Mouse (Mus musculus) liver, embryonic 13.5 days (tissue): ENCODE results near the gene Hbb-bh1. TPM values are rescaled to one million over a fixed set of nuclear protein-coding genes. Genes with fewer than 3 reads are reported as not detected.
"Not testable (repeated sequence)": the region's sequence is repeated elsewhere in the genome, so short reads cannot be mapped to it uniquely, and the experiment has no call there.

ENCODE experiments used
- ATAC-seq: fragments of 200-750 bp; cut with Nextera tagmentation; 2 replicates; pipeline ENCODE4 v1.8.0; 2017; ENCODE audit warnings: low read depth, mild to moderate bottlenecking, moderate number of reproducible peaks, moderate library complexity
- DNase-seq: peaks from one replicate; pipeline ENCODE4 v3.0.0; 2022
- H3K27ac ChIP-seq: fragments of 300-500 bp; sonication (generic); 2 replicates; pipeline ENCODE4 v1.5.1; 2015; ENCODE audit warnings: moderate library complexity, mild to moderate bottlenecking, inconsistent platforms
- H3K27me3 ChIP-seq: fragments of 300-500 bp; sonication (generic); 2 replicates; pipeline ENCODE4 v1.6.1; 2015; ENCODE audit warnings: mild to moderate bottlenecking, inconsistent platforms
- H3K36me3 ChIP-seq: fragments of 300-500 bp; sonication (generic); 2 replicates; pipeline ENCODE4 v1.6.1; 2015; ENCODE audit warnings: mild to moderate bottlenecking, inconsistent platforms
- H3K4me1 ChIP-seq: fragments of 300-500 bp; sonication (generic); replicated peaks from 2 replicates; pipeline ENCODE4 v1.6.1; 2015; ENCODE audit warnings: inconsistent platforms
- H3K4me2 ChIP-seq: fragments of 300-500 bp; sonication (generic); 2 replicates; pipeline ENCODE4 v1.6.1; 2015; ENCODE audit warnings: inconsistent platforms, mild to moderate bottlenecking, moderate library complexity
- H3K4me3 ChIP-seq: fragments of 300-500 bp; sonication (generic); replicated peaks from 2 replicates; pipeline ENCODE4 v1.5.1; 2015; ENCODE audit warnings: mild to moderate bottlenecking, inconsistent platforms
- H3K9ac ChIP-seq: fragments of 300-500 bp; sonication (generic); 2 replicates; pipeline ENCODE4 v1.6.1; 2015; ENCODE audit warnings: mild to moderate bottlenecking, inconsistent platforms
- H3K9me3 ChIP-seq: fragments of 300-500 bp; sonication (generic); replicated peaks from 2 replicates; pipeline ENCODE4 v1.6.1; 2016; ENCODE audit warnings: inconsistent platforms
- WGBS: fragments of 180-500 bp; shearing (Covaris S2); methylation state at CpG from one replicate; pipeline ENCODE4 v1.1.7; 2015; ENCODE audit not compliant: insufficient replicate concordance; 5-methylcytosine and 5-hydroxymethylcytosine counted together
- polyA plus RNA-seq: library from polyadenylated mRNA; unstranded; fragments of >200 nt; fragmentation: Nextera tagmentation; extraction: Ambion mirVana; gene quantifications from 2 replicates; pipeline ENCODE4 v1.2.1, GENCODE M21; 2015

The Hbb-bh1 gene
- polyA plus RNA-seq, 1 experiment from 2014 or later = 436 TPM

DNA sequence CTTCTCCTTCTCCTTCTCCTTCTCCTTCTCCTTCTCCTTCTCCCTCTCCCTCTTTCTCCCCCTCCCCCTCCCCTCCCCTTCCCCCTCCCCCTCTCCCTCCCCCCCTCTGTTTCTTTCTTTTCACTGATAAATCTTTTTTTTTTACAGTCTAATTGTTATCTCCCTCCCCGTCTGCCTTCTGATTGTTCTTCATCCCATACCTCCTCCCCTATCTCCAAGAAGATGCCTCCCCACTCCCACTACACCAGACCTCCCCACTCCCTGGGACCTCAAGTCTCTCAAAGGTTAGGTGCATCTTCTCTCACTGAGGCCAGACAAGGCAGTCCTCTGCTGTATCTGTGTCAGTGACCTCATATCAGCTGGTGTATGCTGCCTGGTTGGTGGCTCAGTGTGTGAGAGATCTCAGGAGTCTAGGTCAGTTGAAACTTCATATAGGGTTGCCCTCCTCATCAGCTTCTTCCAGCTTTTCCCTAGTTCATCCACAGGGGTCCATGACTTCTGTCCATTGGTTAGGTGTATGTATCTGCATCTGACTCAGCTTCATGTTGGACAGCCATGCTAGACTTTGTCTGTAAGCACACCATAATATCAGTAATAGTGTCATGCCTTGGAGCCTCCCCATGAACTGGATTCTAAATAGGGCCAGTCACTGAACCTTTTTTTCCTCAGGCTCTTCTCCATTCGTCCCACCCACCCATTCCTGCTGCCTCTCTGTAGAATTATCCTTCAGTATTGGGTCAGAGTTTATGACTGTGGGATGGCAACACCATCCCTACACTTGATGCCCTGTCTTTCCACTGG is 1.8 kb upstream of the Hbb-bh1 start:
- H3K9ac ChIP-seq = peak overlapping the region; percentile 45
- H3K27ac ChIP-seq = peak overlapping the region; percentile 84
- H3K4me2 ChIP-seq = peak overlapping the region; percentile 27

DNA sequence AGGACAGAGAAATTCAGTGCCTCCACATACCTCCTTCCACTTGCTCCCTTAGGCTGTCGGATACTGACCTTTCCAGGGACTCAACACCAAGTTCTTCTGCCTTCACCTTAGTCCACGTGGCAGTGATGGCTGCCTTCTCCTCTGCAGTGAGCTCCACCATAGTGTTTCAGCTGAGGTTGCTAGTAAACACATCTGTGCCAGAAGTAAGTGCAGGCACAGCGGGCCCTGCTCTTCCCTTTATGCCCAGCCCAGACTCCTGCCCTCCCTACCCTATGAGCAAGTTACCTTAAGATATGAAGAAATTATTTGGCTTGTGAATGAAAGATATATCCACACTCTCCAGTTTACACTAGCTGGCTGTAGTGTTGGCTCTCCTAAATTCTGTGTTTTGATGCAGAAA is 2.7 kb downstream of the Hbb-bh1 start, which contains the start of gene Hbb-bh2:
Gene Hbb-bh2 (minus strand): TSS at position 253 of the 400 bp plus-strand sequence.
- Histone ChIP-seq H3K4me3 (no peak within 1 kb of the TSS), H3K9me3 (no peaks in the 10 kb centered on the region), H3K4me1 (peaks cover 49% of the 10 kb centered on the region), H3K4me2 (no peak within 1 kb of the TSS), H3K27ac (peak within 1 kb of the TSS; percentile 79), H3K27me3 (no peaks in the 10 kb centered on the region), H3K9ac (peak within 1 kb of the TSS; percentile 49), H3K36me3 (no peaks in the 10 kb centered on the region)
- 69% methylated on average over 3 of the region's 3 CpGs for WGBS
- DNase-seq (no peak), ATAC-seq (peak; percentile 21; the same call in 1 of the 2 replicates)

More for the DNA sequence above, 1.8 kb upstream of the Hbb-bh1 start:
- peak; percentile 84 for ATAC-seq
- Histone ChIP-seq H3K4me1 (peaks cover 67% of the 10 kb centered on the region), H3K27me3 (no peaks in the 10 kb centered on the region), H3K36me3 (no peaks in the 10 kb centered on the region), H3K9me3 (no peaks in the 10 kb centered on the region), H3K4me3 (no peak overlapping the region)
- DNase-seq = peak; percentile 52
- WGBS = 29% methylated on average over 2 of the region's 2 CpGs

DNA sequence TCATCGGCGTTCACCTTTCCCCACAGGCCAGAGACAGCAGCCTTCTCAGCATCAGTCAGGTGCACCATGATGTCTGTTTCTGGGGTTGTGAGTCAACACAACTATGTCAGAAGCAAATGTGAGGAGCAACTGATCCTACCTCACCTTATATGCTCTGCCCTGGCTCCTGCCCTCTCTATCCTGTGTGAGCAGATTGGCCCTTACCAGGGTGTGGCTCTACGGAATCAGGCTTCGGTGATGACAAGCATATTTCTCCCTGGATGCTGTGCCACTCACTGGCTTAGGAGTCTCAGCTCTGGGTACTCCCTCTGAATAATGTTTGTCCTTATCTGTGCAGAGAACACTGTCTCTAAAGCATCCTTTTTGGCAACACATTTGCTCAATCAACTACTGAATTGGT is 15.2 kb downstream of the Hbb-bh1 start, which contains the start of gene Hbb-bs:
Gene Hbb-bs (minus strand): TSS at position 289 of the 400 bp plus-strand sequence.
- Histone ChIP-seq H3K4me3 (peak within 1 kb of the TSS; percentile 55), H3K27me3 (no peaks in the 10 kb centered on the region)

DNA sequence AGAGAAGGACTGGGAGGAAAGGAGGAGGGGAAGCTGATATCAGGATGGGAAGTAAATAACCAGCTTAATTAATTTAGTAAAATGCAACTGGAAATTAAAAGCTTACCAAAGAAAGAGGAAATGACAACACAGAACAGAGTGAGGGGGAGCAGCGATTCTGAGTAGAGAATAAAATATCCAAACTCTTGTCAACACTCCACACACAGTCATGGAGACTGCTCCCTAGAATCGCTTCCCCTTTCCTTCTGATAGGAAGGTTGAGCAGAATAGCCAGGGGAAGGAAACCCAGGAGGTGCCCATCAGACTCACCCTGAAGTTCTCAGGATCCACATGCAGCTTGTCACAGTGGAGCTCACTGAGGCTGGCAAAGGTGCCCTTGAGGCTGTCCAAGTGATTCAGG is 15.8 kb downstream of the Hbb-bh1 start:
- not testable (repeated sequence) for H3K36me3 ChIP-seq, H3K27ac ChIP-seq, ATAC-seq, H3K9me3 ChIP-seq, DNase-seq, H3K9ac ChIP-seq, H3K27me3 ChIP-seq, H3K4me3 ChIP-seq, H3K4me2 ChIP-seq
- WGBS = no CpG with 5 or more reads among the region's 2 CpGs
- H3K4me1 ChIP-seq = peaks cover 41% of the 10 kb centered on the region

More for the DNA sequence above, 15.2 kb downstream of the Hbb-bh1 start, which contains the start of gene Hbb-bs:
- no peaks in the 10 kb centered on the region for H3K9me3 ChIP-seq
- H3K27ac ChIP-seq = peak within 1 kb of the TSS; percentile 97
- H3K36me3 ChIP-seq = no peaks in the 10 kb centered on the region
- H3K9ac ChIP-seq = peak within 1 kb of the TSS; percentile 74
- peaks cover 37% of the 10 kb centered on the region for H3K4me1 ChIP-seq
- H3K4me2 ChIP-seq = peak within 1 kb of the TSS; percentile 47
- DNase-seq (no peak), ATAC-seq (peak; percentile 87)
- WGBS = 38% methylated on average over 4 of the region's 4 CpGs

DNA sequence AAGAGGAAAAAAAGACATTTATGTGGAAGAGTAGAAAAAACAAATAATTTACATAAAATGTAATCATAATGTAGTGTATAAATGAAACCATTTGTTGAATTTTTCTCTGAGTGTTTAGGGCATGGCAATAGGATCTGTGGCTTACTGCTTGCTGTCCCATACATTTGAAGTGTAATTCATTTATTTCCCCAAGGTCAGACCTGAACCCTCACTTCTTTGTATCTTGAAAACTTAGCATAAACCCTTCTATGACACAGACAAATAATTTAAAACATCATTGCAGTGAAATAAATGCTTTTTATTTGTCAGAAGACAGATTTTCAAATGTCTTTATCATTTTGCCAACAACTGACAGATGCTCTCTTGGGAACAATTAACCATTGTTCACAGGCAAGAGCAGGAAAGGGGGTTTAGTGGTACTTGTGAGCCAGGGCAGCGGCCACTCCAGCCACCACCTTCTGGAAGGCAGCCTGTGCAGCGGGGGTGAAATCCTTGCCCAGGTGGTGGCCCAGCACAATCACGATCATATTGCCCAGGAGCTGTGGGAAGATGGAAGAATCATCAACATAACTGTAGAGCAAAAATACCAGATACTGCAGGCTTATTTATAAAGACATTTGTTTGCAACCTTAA is 16.6 kb downstream of the Hbb-bh1 start:
- Histone ChIP-seq H3K27ac (peak overlapping the region; percentile 96), H3K4me3 (peak overlapping the region; percentile 55), H3K4me2 (peak overlapping the region; percentile 48), H3K27me3 (no peaks in the 10 kb centered on the region), H3K4me1 (peaks cover 44% of the 10 kb centered on the region), H3K36me3 (no peaks in the 10 kb centered on the region), H3K9me3 (no peaks in the 10 kb centered on the region), H3K9ac (peak overlapping the region; percentile 72)
- ATAC-seq (peak; percentile 67), DNase-seq (no peak)
- WGBS = 60% methylated on average over 3 of the region's 3 CpGs

DNA sequence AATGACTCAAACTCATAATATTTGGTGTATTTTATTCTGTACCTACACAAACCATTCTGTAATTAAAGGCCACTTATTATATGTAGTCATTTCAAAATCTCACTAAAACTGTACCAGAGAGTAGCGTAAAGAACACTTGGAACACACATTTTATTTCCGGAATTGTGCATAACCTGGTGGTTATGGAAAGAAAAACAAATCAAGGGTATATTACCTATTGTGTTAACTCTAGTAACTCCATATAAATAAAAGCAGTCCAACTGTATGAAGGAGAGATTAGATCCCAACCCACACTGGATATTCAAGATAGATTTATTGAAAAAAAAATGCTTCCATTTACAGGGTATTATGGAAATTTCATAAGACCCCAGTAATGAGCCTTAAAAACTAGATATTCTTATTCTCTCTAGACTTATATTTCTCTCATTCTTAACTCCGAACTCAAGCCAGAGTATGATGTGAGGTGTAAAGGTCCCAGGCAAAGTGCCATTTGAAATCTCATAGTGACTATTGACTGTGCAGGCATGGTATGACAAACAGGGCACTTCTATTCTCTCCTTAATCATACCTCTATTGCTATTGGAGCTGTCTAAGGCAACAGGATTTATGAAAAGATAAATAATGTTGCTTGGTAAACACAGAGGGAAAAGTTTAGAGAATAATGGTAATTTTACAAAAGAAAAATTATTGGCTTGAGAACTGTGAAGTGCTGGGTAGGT is 17.3 kb downstream of the Hbb-bh1 start:
- H3K4me3 ChIP-seq = peak overlapping the region; percentile 43
- H3K4me2 ChIP-seq = no peak overlapping the region
- no peak for DNase-seq
- H3K27me3 ChIP-seq = no peaks in the 10 kb centered on the region
- peaks cover 41% of the 10 kb centered on the region for H3K4me1 ChIP-seq
- peak overlapping the region; percentile 98 for H3K27ac ChIP-seq
- WGBS = 61% methylated on average over 3 of the region's 3 CpGs
- no peaks in the 10 kb centered on the region for H3K9me3 ChIP-seq
- peak; percentile 82 for ATAC-seq
- no peaks in the 10 kb centered on the region for H3K36me3 ChIP-seq
- H3K9ac ChIP-seq = peak overlapping the region; percentile 29; the same call in 1 of the 2 replicates

DNA sequence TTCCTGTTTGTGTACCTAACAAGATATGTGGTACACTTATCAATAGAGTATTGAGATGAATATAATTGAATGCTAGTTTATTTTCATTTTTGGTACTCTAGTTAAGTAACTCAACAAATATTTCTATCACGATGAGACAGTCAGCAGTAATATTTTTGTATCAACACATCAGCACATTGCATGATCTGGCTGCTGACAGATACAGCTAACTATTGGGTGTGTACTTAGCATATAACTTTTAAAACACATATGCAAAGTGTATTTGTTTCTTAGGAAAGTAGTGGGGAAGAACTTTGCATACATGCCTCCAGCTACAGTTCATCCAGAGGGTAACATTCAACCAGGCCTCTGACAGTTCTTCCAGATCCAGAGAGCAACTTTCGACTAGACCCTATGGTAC is 18.4 kb downstream of the Hbb-bh1 start:
- Histone ChIP-seq H3K27me3 (no peaks in the 10 kb centered on the region), H3K27ac (peak overlapping the region; percentile 98), H3K4me1 (peaks cover 32% of the 10 kb centered on the region), H3K4me3 (peak overlapping the region; percentile 43), H3K9me3 (no peaks in the 10 kb centered on the region), H3K36me3 (no peaks in the 10 kb centered on the region), H3K4me2 (peak overlapping the region; percentile 64), H3K9ac (peak overlapping the region; percentile 73)
- no peak for DNase-seq
- ATAC-seq = no peak
- 47% methylated on average over 2 of the region's 2 CpGs for WGBS

DNA sequence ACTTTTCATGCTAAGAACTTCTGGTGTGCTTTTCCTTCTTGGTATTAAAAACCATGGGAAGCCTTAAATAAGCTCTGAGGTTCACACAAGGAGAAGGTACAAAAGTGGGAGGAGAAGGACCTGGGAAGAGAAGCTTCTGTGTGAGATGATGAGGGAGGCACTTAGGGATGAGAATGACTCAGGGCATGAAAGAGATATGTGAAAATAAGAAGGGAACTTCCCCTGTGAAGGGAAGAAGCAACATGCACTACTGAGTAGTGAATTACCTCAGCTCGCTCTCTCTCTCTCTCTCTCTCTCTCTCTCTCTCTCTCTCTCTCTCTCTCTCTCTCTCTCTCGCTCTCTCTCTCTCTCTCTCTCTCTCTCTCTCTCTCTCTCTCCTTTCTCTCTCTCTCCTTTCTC is 27.9 kb downstream of the Hbb-bh1 start:
- not testable (repeated sequence) for ATAC-seq, DNase-seq, H3K9me3 ChIP-seq, H3K36me3 ChIP-seq, H3K27me3 ChIP-seq
- 57% methylated on average over 1 of the region's 2 CpGs for WGBS
- H3K4me3 ChIP-seq = peak overlapping the region; percentile 45
- H3K4me2 ChIP-seq = peak overlapping the region; percentile 69
- H3K27ac ChIP-seq = peak overlapping the region; percentile 97
- H3K4me1 ChIP-seq = peaks cover 13% of the 10 kb centered on the region
- H3K9ac ChIP-seq = peak overlapping the region; percentile 71

DNA sequence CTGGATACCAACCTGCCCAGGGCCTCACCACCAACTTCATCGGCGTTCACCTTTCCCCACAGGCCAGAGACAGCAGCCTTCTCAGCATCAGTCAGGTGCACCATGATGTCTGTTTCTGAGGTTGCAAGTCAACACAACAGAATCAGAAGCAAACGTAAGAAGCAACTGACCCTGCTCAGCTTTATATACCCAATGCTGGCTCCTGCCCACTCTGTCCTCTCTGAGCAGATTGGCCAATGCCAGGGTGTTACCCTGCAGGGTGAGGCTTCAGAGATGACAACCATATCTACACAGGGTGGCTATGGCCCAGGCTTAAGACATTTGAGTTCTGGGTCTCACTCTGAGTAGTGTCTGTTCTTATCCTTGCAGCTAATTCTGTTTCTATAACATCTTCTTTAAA is 29.2 kb downstream of the Hbb-bh1 start, which contains the start of gene Hbb-bt:
Gene Hbb-bt (minus strand): TSS at position 231 of the 400 bp plus-strand sequence.
- no peak for DNase-seq
- Histone ChIP-seq H3K4me3 (peak within 1 kb of the TSS; percentile 60), H3K36me3 (no peaks in the 10 kb centered on the region), H3K27me3 (no peaks in the 10 kb centered on the region), H3K9me3 (no peaks in the 10 kb centered on the region), H3K4me2 (peak within 1 kb of the TSS; percentile 69), H3K4me1 (peaks cover 26% of the 10 kb centered on the region), H3K27ac (peak within 1 kb of the TSS; percentile 97), H3K9ac (peak within 1 kb of the TSS; percentile 77)
- peak; percentile 83 for ATAC-seq
- 42% methylated on average over 3 of the region's 3 CpGs for WGBS

DNA sequence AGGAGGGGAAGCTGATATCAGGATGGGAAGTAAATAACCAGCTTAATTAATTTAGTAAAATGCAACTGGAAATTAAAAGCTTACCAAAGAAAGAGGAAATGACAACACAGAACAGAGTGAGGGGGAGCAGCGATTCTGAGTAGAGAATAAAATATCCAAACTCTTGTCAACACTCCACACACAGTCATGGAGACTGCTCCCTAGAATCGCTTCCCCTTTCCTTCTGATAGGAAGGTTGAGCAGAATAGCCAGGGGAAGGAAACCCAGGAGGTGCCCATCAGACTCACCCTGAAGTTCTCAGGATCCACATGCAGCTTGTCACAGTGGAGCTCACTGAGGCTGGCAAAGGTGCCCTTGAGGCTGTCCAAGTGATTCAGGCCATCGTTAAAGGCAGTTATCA is 29.8 kb downstream of the Hbb-bh1 start:
- ATAC-seq, H3K9ac ChIP-seq, DNase-seq, H3K9me3 ChIP-seq, H3K27me3 ChIP-seq, H3K36me3 ChIP-seq: not testable (repeated sequence)
- WGBS = no CpG with 5 or more reads among the region's 3 CpGs
- H3K27ac ChIP-seq = peak overlapping the region; percentile 96
- peak overlapping the region; percentile 60 for H3K4me3 ChIP-seq
- H3K4me1 ChIP-seq = peaks cover 29% of the 10 kb centered on the region
- peak overlapping the region; percentile 43; the same call in 1 of the 2 replicates for H3K4me2 ChIP-seq

DNA sequence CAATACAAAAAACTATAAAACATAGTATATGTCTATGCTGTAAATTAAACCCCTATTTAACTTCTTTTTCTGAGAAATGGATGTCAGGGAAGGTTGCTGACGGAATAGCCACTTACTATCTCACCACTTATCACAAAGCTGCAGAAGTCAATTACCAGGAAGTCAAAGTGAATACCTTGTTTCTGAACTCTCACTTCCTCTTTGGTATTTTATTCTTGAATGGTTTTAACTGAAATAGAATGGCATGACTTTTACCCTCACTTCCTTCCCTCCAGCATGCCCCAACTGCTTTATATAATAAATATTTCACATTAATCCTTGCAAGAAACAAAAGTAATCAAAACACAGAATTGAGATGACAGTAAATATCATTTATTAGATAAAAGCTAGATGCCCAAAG is 30.8 kb downstream of the Hbb-bh1 start:
- 4% methylated on average over 1 of the region's 1 CpGs for WGBS
- no peaks in the 10 kb centered on the region for H3K27me3 ChIP-seq
- H3K4me1 ChIP-seq = peaks cover 38% of the 10 kb centered on the region
- H3K9me3 ChIP-seq = no peaks in the 10 kb centered on the region
- no peak for ATAC-seq
- peak overlapping the region; percentile 85 for H3K9ac ChIP-seq
- H3K36me3 ChIP-seq = no peaks in the 10 kb centered on the region
- H3K27ac ChIP-seq = peak overlapping the region; percentile 99
- peak overlapping the region; percentile 63 for H3K4me2 ChIP-seq
- peak overlapping the region; percentile 69 for H3K4me3 ChIP-seq
- DNase-seq = no peak
